Mouse (Mus musculus): Measurements from ENCODE around the gene Ndufb10. TPM values are rescaled to one million over a fixed set of nuclear protein-coding genes. Genes with fewer than 3 reads are reported as not detected.

Ndufb10 gene
- total RNA-seq, 2 experiments from 2014 or later, result 236 to 308 TPM

DNA sequence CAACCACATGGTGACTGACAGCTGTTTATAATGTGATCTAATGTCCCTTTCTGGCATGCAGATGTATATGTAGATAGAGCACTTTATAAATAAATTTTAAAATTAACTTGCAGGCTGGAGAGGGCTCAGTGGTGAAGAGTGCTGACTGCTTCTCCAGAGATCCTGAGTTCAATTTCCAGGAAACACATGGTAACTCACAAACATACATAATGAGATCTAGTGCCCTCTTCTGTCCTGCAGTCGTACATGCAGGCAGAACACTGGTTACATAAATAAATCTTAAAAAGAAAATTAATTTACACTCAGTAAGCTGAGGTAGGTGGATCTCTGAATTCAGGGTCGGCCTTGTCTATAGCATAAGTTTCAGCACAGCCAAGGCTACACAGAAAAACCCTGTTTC, 15.6 kb downstream of the Ndufb10 start:
- peak; percentile 64 for ATAC-seq (replicated peaks; ENCODE audit: poor library complexity)

DNA sequence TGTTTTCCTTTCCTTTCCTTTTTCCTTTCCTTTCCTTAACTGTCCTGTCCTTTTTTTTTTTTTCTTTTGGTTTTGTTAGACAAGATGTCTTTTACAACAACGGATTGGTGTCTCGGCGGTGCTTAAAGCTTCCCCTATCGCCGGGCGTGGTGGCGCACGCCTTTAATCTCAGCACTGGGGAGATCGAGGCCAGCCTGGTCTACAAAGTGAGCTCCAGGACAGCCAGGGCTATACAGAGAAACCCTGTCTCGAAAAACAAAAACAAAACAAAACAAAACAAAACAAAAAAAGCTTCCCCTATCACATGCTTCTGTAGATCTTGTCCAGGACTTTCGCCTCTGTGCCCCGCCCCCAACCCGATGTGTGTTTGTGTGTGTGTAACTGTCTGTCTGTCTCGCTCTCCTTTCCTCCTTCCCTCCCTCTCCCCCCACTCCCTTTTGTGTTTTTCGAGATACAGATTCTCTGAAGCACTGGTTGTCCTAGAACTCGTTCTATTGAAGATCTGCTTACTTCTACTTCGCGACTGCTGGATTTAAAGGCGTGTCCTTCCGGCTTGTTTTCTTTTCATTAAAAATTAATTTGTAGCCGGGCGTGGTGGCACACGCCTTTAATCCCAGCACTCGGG, 16.4 kb downstream of the Ndufb10 start:
- peak; percentile 13 for ATAC-seq (replicated peaks; ENCODE audit: poor library complexity)

- ATAC-seq (replicated peaks; ENCODE audit: poor library complexity), result peak; percentile 89
Observed at GRCm38 (mm10) chr17:24706982-24707800, 17.1 kb downstream of the Ndufb10 start, which contains the start of gene Tbl3. Tbl3 (minus strand) TSS chr17:24707660.

GRCm38 (mm10) chr17:24705821-24706220, 18.5 kb downstream of the Ndufb10 start:
- ATAC-seq (replicated peaks; ENCODE audit: poor library complexity), result no peak

GRCm38 (mm10) chr17:24701251-24701650, 23.0 kb downstream of the Ndufb10 start:
- ATAC-seq (replicated peaks; ENCODE audit: poor library complexity), result no peak

- no peak for ATAC-seq (replicated peaks; ENCODE audit: poor library complexity)
Observed at GRCm38 (mm10) chr17:24699473-24699872, 24.8 kb downstream of the Ndufb10 start.

- ATAC-seq (replicated peaks; ENCODE audit: poor library complexity), result no peak
Observed at GRCm38 (mm10) chr17:24698715-24699114, 25.6 kb downstream of the Ndufb10 start.

DNA sequence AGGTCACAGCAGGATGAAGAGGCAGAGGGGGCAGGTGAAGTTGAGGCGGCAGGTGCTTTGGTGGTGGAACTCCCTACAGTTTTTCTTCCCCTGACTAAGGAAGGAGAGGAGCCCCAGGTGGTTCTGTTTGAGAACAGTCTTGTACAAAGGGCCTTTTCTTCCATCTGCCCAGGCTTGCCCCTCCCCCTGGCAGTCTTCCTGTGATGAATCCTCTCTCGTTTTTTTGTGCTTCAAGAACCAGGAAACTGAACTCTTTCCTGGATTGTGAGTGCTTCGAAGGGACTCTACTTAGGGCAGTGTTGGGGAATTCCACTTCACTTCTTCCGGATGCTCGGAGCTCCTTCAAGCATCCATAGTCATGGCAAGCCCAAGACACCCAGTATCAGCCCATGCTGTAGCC, 26.3 kb downstream of the Ndufb10 start:
- no peak for ATAC-seq (replicated peaks; ENCODE audit: poor library complexity)

DNA sequence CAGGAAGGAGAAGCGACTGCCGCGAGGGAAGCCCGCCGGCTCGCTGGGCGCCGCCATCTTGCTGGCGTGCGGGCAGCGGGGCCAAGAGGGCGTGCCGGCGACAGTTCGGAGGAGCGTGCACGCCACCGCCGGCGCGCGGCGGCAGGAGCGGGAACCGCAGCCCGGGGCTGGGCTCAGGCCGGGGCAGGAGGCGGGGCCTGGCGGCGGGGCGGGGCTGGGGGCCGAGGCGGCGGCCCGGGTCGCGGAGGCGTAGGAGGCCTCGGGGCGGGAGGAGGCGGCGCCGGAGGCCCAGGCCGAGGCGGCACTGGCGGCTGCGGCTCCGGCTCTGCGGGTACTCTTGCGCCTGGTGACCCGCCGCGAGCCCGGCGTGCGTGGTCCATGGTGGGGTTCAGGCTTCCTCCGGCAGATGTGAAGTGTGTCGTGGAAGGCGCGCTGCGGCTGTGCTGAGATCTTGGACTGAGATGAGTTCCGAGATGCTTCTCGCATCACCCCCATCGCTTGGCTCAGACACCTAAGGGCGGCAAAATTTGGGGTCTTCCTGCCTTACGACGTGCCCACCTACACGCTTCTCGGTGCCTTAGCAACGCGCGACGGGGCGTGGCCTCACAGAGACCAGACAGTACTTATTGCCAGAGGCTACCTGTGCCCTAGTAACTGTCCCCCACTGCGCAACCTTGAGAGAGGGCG, 28.1 kb downstream of the Ndufb10 start, which contains the start of the genes Gfer and Noxo1:
Gfer (minus strand) TSS at position 146 of the 687 bp plus-strand sequence.
Noxo1 (plus strand) TSS at position 224 of the 687 bp plus-strand sequence.
- peak; percentile 81 for ATAC-seq (replicated peaks; ENCODE audit: poor library complexity)

DNA sequence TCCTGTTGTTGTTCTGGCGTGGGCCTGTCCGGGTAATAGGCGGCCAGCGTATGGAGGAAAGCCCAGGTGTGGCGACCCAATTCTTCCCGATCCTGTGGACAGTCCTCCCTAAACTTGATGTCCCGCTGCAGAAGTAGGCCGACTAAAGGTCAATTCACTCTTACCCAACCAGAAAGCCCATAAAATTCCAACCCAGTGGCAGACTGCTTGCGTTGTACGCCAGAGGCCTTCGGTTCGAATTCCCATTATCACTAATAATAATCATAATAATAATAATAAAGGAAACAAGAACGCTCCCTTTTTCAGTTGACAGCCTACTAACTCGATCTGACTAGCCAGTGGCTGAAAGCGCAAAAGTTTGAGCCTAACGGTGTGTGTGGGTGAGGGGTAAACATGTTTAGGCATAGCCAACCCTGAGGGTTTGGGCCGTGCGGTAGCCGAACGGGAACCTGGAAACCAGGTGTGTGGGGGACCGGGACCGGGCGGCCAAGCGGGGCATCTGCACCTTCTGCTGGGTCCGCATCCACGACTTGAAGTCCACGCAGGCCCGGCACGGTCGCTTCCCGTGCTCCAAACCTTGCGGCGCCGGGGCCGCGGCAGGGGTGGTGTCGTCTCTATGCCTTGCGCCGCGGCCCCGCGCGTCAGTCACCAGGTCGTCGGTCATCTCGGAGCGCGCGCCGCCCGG, 28.8 kb downstream of the Ndufb10 start:
- ATAC-seq (replicated peaks; ENCODE audit: poor library complexity), result peak; percentile 1; the same call in 1 of the 2 replicates

GRCm38 (mm10) chr17:24692385-24692784, 31.9 kb downstream of the Ndufb10 start:
- no peak for ATAC-seq (replicated peaks; ENCODE audit: poor library complexity)

- ATAC-seq (replicated peaks; ENCODE audit: poor library complexity), result no peak
Observed at GRCm38 (mm10) chr17:24689251-24690081, 34.8 kb downstream of the Ndufb10 start, which contains the start of gene Syngr3. Syngr3 (minus strand) TSS chr17:24689955.

GRCm38 (mm10) chr17:24687599-24687998, 36.7 kb downstream of the Ndufb10 start:
- no peak for ATAC-seq (replicated peaks; ENCODE audit: poor library complexity)

DNA sequence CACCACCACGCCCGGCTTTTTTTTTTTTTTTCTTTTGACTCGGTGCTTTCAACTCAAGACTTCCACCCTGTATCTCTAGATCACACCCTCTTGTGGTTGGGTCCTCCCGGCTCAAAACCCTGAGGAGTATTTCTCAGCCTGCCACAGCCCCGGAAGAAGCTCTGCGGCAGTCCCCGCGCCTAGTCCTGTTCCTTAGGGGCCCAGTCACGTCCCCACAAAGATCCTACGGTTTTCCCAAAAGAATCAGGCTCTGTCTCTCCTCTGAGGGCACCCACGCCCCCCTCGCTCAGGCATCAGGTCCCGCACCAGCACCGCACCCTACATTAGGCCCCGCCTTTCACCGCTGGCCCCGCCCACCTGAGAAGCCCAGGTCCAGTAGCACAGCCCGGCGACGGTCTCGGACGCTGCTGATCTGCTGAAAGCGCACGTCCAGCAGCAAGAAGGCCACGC, 37.1 kb downstream of the Ndufb10 start:
- peak; percentile 78 for ATAC-seq (replicated peaks; ENCODE audit: poor library complexity)

DNA sequence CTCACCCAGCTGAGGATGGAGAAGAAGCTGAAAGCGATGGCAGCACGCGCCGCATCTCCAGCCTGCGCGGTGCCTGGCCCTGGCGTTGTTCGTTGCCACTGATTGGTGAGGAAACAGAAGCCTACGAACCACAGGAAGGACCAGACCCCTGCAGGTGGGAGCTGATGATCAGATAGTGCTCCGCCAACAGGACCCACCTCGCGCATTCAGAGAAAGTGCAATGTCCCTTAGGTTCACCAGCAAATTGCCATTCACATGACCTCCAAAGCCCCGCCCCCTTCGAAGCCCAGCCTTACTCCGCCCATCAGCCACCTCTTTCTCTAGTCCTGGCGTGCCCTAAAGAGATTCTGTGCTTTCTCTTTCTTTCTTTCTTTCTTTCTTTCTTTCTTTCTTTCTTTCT, 37.8 kb downstream of the Ndufb10 start:
- peak; percentile 60 for ATAC-seq (replicated peaks; ENCODE audit: poor library complexity)

GRCm38 (mm10) chr17:24677500-24678080, 46.7 kb downstream of the Ndufb10 start:
- no peak for ATAC-seq (replicated peaks; ENCODE audit: poor library complexity)

DNA sequence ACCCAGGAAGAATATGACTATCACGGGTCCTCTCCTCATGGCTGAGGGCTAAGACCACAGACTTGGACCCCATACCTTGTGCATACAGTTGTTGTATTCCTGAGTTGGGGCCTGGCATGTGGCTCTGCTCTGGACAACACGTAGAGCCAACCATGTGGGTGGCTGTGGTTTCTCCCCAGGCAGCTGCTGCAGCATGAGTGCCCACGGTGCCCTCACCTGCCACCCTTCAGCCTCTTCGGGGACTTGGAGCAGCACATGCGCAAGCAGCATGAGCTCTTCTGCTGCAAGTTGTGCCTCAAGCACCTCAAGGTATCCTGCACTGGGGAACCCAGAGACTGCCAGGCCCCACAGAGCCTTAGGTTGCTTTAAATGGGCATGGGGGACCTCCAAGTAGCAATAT, 47.4 kb downstream of the Ndufb10 start:
- ATAC-seq (replicated peaks; ENCODE audit: poor library complexity), result no peak

DNA sequence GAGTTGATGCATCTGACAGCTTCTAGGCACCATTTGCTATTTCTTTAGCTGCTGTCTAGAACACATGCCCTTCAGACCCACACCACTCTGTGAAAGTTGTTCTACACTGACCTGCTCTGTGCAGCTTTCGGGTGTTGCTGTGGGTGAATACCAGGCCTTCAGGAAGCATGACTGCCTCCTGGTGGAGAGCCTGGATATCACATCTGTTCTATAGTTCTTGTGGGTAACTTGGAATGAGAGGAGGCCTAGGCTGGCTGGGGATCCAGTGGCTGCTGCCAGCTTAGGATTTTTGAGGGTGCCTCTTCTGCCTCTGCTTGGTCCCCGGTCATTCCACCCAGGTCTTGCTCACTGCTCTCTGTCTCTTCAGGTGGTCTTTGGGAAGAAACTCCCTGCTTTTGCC, 48.1 kb downstream of the Ndufb10 start:
- ATAC-seq (replicated peaks; ENCODE audit: poor library complexity), result peak; percentile 86

- no peak for ATAC-seq (replicated peaks; ENCODE audit: poor library complexity)
Observed at GRCm38 (mm10) chr17:24674277-24674676, 50.0 kb downstream of the Ndufb10 start.

All from megakaryocyte progenitor cell, adult 5-6 weeks (primary cell).